Mouse (Mus musculus) limb, embryonic 14.5 days (tissue): Measurements from ENCODE around the gene Mfsd7a. TPM values are rescaled to one million over a fixed set of nuclear protein-coding genes. Genes with fewer than 3 reads are reported as not detected.

Experiments used
- ATAC-seq: fragments of 200-750 bp; cut with Nextera tagmentation; 2 replicates; pipeline ENCODE4 v1.8.0; 2017; ENCODE audit warnings: low read depth, moderate number of reproducible peaks, moderate TSS enrichment; ENCODE audit not compliant: low FRiP score
- DNase-seq: peaks from one replicate; pipeline ENCODE4 v3.0.0-alpha.2; 2015; ENCODE audit warnings: low spot score
- H3K27ac ChIP-seq: fragments of 300-500 bp; sonication (generic); replicated peaks from 2 replicates; pipeline ENCODE4 v1.5.1; 2014; ENCODE audit warnings: low read depth, mild to moderate bottlenecking, low read length, moderate library complexity, mixed read lengths
- H3K27me3 ChIP-seq: fragments of 300-500 bp; sonication (generic); 2 replicates; pipeline ENCODE4 v1.6.1; 2014; ENCODE audit warnings: low read length, mixed read lengths; ENCODE audit not compliant: control insufficient read depth, insufficient read depth
- H3K36me3 ChIP-seq: fragments of 300-500 bp; sonication (generic); 2 replicates; pipeline ENCODE4 v1.6.1; 2014; ENCODE audit warnings: mild to moderate bottlenecking, low read length, moderate library complexity, mixed read lengths; ENCODE audit not compliant: control insufficient read depth, insufficient read depth
- H3K4me1 ChIP-seq: fragments of 300-500 bp; sonication (generic); 2 replicates; pipeline ENCODE4 v1.6.1; 2014; ENCODE audit warnings: antibody characterized with exemption, low read length, mixed read lengths; ENCODE audit not compliant: control insufficient read depth, insufficient read depth
- H3K4me2 ChIP-seq: fragments of 300-500 bp; sonication (generic); replicated peaks from 2 replicates; pipeline ENCODE4 v1.6.1; 2014; ENCODE audit warnings: low read depth, mild to moderate bottlenecking, low read length, moderate library complexity; ENCODE audit not compliant: severe bottlenecking
- H3K4me3 ChIP-seq: fragments of 300-500 bp; sonication (generic); replicated peaks from 2 replicates; pipeline ENCODE4 v1.5.1; 2014; ENCODE audit warnings: low read length
- H3K9ac ChIP-seq: fragments of 300-500 bp; sonication (generic); 2 replicates; pipeline ENCODE4 v1.6.1; 2014; ENCODE audit warnings: mild to moderate bottlenecking, low read depth, low read length, moderate library complexity; ENCODE audit not compliant: severe bottlenecking
- H3K9me3 ChIP-seq: fragments of 300-500 bp; sonication (generic); 2 replicates; pipeline ENCODE4 v1.6.1; 2016; ENCODE audit warnings: low read length; ENCODE audit not compliant: control insufficient read depth
- POLR2A ChIP-seq: fragments of 200-500 bp; IDR thresholded peaks from 2 replicates; pipeline ENCODE4 v1.8.0; 2012; ENCODE audit warnings: inconsistent platforms, mild to moderate bottlenecking, moderate library complexity, borderline replicate concordance; ENCODE audit not compliant: insufficient read depth, insufficient read length; ENCODE audit errors: extremely low read depth
- whole genome bisulfite sequencing: fragments of 180-500 bp; shearing (Covaris S2); extraction: QIAGEN DNeasy Blood & Tissue Kit; methylation state at CpG from one replicate; pipeline ENCODE4 v1.1.7; 2014; 5-methylcytosine and 5-hydroxymethylcytosine counted together
- polyA plus RNA-seq, 2 experiments: library from polyadenylated mRNA; depleted of rRNA in 1 of 2; stranded (reverse) in 1 of 2; unstranded in 1 of 2; fragments of >200 nt; fragmentation: Nextera tagmentation in 1 of 2; extraction: Ambion mirVana in 1 of 2; gene quantifications; 2 replicates each; pipeline versions ENCODE4 v1.2.1 to v1.2.3; 2012 to 2014

The Mfsd7a gene
- polyA plus RNA-seq, 2 experiments = 0.14 to 2.5 TPM

DNA sequence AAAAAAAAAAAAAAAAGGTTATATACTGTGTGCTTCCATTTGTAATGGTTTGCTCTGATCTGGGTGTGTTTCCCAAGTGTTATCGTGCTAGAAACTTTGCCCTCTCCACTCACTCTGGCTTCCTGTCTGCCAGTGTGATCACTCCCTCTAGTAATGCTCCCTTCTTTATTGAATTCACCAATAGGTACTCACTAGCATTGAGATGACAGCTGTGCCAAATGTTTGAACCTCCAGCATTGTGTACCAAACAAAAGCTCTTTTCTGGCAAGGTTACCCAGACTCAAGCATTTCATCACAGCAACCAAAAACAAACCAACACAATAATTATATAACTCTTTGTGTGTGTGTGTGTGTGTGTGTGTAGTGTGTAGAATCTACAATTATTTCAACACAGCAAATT lies 2.9 kb upstream of the Mfsd7a start:
- no peak overlapping the region for H3K4me3 ChIP-seq
- no peak overlapping the region for H3K9ac ChIP-seq
- H3K4me2 ChIP-seq = no peak overlapping the region
- H3K27me3 ChIP-seq = no peaks in the 10 kb centered on the region
- H3K36me3 ChIP-seq = no peaks in the 10 kb centered on the region
- no peaks in the 10 kb centered on the region for H3K9me3 ChIP-seq
- no peak overlapping the region for H3K27ac ChIP-seq
- WGBS = 75% methylated on average over 1 of the region's 1 CpGs
- TF ChIP-seq POLR2A = no peak
- no peak for DNase-seq
- ATAC-seq = no peak
- peaks cover 4% of the 10 kb centered on the region; the same call in 1 of the 2 replicates for H3K4me1 ChIP-seq

DNA sequence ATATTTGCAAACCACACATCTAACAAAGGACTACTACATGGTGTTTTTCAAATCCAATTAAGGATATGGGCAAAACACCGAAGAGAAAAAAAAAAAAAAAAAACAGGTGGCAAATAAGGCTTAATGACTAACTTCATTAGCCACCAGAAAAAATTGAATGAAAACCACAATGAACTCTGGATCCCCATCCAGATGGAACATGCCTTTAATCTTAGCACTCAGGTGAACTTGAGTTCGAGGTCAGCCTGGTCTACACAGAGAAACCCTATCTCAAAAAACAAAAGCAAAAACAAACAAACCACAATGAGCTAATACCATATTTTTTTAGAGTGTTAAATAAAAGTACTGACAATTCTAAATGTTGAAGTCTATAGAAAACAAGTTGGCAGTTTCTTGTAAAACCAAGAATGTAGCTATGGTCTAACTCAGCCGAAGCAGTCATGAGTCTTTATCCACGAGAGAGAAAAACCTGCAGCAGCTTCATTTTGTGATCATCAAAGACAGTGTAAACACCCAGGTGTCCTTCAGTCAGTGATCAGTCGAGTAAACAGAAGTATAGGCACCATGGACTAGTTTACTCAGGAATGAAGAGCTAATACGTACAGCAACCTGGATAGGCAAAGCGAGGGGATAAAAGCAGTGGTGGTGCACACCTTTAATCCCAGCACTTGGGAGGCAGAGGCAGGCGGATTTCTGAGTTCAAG lies 2.3 kb upstream of the Mfsd7a start:
- H3K27me3 ChIP-seq = no peaks in the 10 kb centered on the region
- H3K27ac ChIP-seq = no peak overlapping the region
- H3K4me3 ChIP-seq = no peak overlapping the region
- no peak for TF ChIP-seq POLR2A
- H3K4me2 ChIP-seq = no peak overlapping the region
- DNase-seq (no peak), ATAC-seq (no peak)
- no peaks in the 10 kb centered on the region for H3K9me3 ChIP-seq
- H3K9ac ChIP-seq = no peak overlapping the region
- no peaks in the 10 kb centered on the region for H3K36me3 ChIP-seq
- H3K4me1 ChIP-seq = peaks cover 4% of the 10 kb centered on the region; the same call in 1 of the 2 replicates
- WGBS = 75% methylated on average over 8 of the region's 8 CpGs

DNA sequence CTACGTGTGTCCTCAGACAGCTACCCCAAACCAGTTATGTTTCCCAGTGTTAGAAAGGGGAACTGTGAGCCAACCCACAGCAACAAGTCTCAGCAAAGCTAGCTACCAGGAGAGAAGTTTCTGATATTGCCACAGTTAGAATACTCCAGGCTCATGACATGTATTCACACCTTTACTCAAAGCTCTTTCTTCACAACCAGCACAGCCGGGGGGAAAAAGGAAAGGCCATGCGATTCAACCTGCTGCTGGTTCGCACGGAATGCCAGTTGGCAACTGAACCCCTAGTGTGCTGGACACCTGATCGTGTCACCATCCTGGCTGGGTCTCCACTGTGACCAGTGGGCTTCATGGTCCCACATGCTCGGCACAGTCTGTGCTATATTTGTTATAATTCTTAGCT lies 834 bp downstream of the Mfsd7a start:
- H3K4me2 ChIP-seq = no peak overlapping the region
- WGBS = 79% methylated on average over 7 of the region's 7 CpGs

DNA sequence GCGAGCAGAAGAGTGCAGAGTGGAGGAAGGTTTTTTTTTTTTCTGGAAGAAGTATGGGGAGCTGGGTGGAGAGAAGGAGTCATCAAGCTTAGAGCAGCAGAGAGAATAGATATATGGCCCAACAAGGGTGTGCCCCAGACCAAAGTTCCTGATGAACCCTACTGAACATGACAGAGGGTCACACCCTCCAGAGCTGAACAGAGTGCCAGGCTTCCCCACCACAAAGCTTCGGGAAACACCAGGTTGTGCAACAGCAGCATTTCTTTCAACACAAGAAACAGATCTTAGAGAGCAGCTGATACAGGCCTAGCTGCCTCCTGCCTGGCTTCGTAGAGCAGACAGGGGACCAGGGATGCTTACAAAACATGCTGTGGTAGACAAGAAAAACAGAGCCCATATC lies 1.7 kb downstream of the Mfsd7a start:
- H3K27me3 ChIP-seq = no peaks in the 10 kb centered on the region
- no peaks in the 10 kb centered on the region for H3K36me3 ChIP-seq
- H3K9ac ChIP-seq = no peak overlapping the region
- no peak overlapping the region for H3K4me3 ChIP-seq
- WGBS = 87% methylated on average over 3 of the region's 3 CpGs
- no peak overlapping the region for H3K27ac ChIP-seq
- no peak for TF ChIP-seq POLR2A
- H3K4me1 ChIP-seq = peaks cover 4% of the 10 kb centered on the region; the same call in 1 of the 2 replicates
- no peaks in the 10 kb centered on the region for H3K9me3 ChIP-seq
- no peak for DNase-seq
- ATAC-seq = no peak
- no peak overlapping the region for H3K4me2 ChIP-seq

More for the DNA sequence above, 834 bp downstream of the Mfsd7a start:
- H3K4me1 ChIP-seq = peaks cover 4% of the 10 kb centered on the region; the same call in 1 of the 2 replicates
- no peaks in the 10 kb centered on the region for H3K9me3 ChIP-seq
- no peak for TF ChIP-seq POLR2A
- H3K9ac ChIP-seq = no peak overlapping the region
- no peaks in the 10 kb centered on the region for H3K36me3 ChIP-seq
- DNase-seq (no peak), ATAC-seq (no peak)
- H3K27me3 ChIP-seq = no peaks in the 10 kb centered on the region
- H3K27ac ChIP-seq = no peak overlapping the region
- H3K4me3 ChIP-seq = no peak overlapping the region

DNA sequence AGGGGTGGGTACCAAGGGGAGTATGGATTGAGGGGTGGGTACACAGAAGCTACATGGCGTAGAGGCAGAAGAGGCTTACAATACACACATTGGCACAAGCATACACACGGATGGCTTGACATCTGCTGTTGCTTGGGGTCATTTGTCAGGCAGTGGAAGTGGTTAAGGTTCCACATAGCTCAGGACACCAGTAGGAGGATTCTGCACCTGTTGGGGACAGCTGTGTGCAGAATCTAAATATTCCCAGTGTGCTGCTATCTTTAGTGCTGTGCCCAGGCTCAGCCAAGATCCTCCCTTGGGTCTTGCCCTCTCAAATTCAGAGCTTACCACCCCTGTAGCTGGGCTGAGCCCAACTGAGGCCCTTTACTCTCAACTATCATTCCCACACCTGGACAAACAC lies 12.6 kb downstream of the Mfsd7a start:
- H3K4me3 ChIP-seq = no peak overlapping the region
- peak; percentile 48; the same call in 1 of the 2 replicates for ATAC-seq
- H3K27ac ChIP-seq = no peak overlapping the region
- 59% methylated on average over 2 of the region's 2 CpGs for WGBS
- H3K36me3 ChIP-seq = peaks cover 14% of the 10 kb centered on the region
- TF ChIP-seq POLR2A = no peak
- H3K4me1 ChIP-seq = peaks cover 9% of the 10 kb centered on the region; the same call in 1 of the 2 replicates
- DNase-seq = peak; percentile 40
- H3K9ac ChIP-seq = no peak overlapping the region
- H3K4me2 ChIP-seq = no peak overlapping the region
- no peaks in the 10 kb centered on the region for H3K27me3 ChIP-seq
- H3K9me3 ChIP-seq = no peaks in the 10 kb centered on the region
